Mouse (Mus musculus) intestine, embryonic 14.5 days (tissue): ENCODE data around the gene Zfp369. TPM values are rescaled to one million over a fixed set of nuclear protein-coding genes. Genes with fewer than 3 reads are reported as not detected.
A peak's percentile ranks its signal among the peaks of the same experiment; 100 is the strongest.
"Not testable (repeated sequence)": the region's sequence is repeated elsewhere in the genome, so short reads cannot be mapped to it uniquely, and the experiment has no call there.

Source experiments
- ATAC-seq: fragments of 200-750 bp; cut with Nextera tagmentation; replicated peaks from 2 replicates; pipeline ENCODE4 v1.8.0; 2017; ENCODE audit warnings: low read depth, moderate number of reproducible peaks, moderate TSS enrichment, moderate library complexity; ENCODE audit not compliant: low FRiP score, low TSS enrichment
- DNase-seq: peaks from one replicate; pipeline ENCODE4 v3.0.0-alpha.2; 2018; ENCODE audit warnings: low spot score
- H3K27ac ChIP-seq: fragments of 300-500 bp; sonication (generic); 2 replicates; pipeline ENCODE4 v1.5.1; 2014; ENCODE audit warnings: low read depth, mild to moderate bottlenecking, control low read depth
- H3K27me3 ChIP-seq: fragments of 300-500 bp; sonication (generic); replicated peaks from 2 replicates; pipeline ENCODE4 v1.6.1; 2014; ENCODE audit warnings: low read length, control low read depth; ENCODE audit not compliant: control insufficient read depth, insufficient read depth
- H3K36me3 ChIP-seq: fragments of 300-500 bp; sonication (generic); 2 replicates; pipeline ENCODE4 v1.6.1; 2014; ENCODE audit warnings: low read length, control low read depth; ENCODE audit not compliant: control insufficient read depth, insufficient read depth
- H3K4me1 ChIP-seq: fragments of 300-500 bp; sonication (generic); replicated peaks from 2 replicates; pipeline ENCODE4 v1.6.1; 2014; ENCODE audit warnings: low read length, control low read depth, mixed read lengths; ENCODE audit not compliant: control insufficient read depth, insufficient read depth
- H3K4me2 ChIP-seq: fragments of 300-500 bp; sonication (generic); 2 replicates; pipeline ENCODE4 v1.6.1; 2014; ENCODE audit warnings: low read length
- H3K4me3 ChIP-seq: fragments of 300-500 bp; sonication (generic); 2 replicates; pipeline ENCODE4 v1.5.1; 2014; ENCODE audit warnings: low read depth, low read length, control low read depth, mixed read lengths
- H3K9ac ChIP-seq: fragments of 300-500 bp; sonication (generic); 2 replicates; pipeline ENCODE4 v1.6.1; 2014; ENCODE audit warnings: mild to moderate bottlenecking, low read length
- H3K9me3 ChIP-seq: fragments of 300-500 bp; sonication (generic); 2 replicates; pipeline ENCODE4 v1.6.1; 2016; ENCODE audit warnings: low read length, control low read depth; ENCODE audit not compliant: control insufficient read depth
- WGBS: fragments of 180-500 bp; shearing (Covaris S2); extraction: QIAGEN DNeasy Blood & Tissue Kit; methylation state at CpG from one replicate; pipeline ENCODE4 v1.1.7; 2014; 5-methylcytosine and 5-hydroxymethylcytosine counted together
- polyA plus RNA-seq: library from polyadenylated mRNA; unstranded; fragments of >200 nt; fragmentation: Nextera tagmentation; extraction: Ambion mirVana; gene quantifications from 2 replicates; pipeline ENCODE4 v1.2.1, GENCODE M21; 2014

The Zfp369 gene
- polyA plus RNA-seq, 1 experiment from 2014 or later, result 18.2 TPM

DNA sequence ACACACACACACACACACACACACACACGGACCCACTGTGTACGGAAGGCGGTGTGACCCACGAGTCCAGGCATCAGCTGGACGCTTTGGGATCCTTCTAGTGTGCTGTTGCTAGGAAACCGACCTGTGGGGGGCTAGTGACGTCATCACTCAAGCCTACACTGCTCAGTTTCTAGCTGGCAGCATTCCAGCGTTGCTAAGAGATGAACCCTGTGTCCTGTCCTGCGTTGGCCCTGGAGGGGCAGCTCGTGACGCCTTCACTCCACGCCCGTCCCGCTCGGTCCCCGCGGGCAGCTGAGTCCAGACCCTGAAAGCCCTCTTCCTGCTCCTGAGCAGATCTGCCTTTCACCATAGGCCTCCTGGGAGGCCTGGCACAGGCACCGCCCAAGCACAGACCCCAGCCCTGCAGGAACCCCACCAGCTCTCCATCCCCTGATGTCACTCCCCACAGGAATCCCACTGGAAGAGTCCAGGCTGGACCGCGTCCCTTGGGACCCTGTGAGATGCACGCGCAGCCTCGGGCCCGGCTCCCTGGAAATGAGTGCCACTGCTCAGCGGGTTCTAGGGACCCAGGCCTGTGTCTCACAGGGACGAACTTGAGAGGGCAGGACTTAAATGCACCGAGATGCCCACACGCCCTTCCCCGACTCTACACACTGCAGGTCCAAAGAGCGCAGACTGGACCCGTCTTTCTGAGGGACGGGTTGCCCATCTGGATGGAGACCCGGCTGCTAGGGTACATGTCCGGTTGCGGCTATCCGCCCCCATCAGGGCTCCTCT, 20.2 kb upstream of the Zfp369 start:
- 0 out of 2 replicates have a peak, but pooled peaks cover 4% of the 10 kb centered on the region for H3K27me3 ChIP-seq
- peak overlapping the region; percentile 45 for H3K4me2 ChIP-seq
- H3K9ac ChIP-seq, result no peak overlapping the region
- ATAC-seq (peak; percentile 70), DNase-seq (peak; percentile 59)
- H3K9me3 ChIP-seq, result peaks cover 42% of the 10 kb centered on the region
- H3K4me3 ChIP-seq, result peak overlapping the region; percentile 24
- 19% methylated on average over 36 of the region's 36 CpGs for WGBS
- H3K4me1 ChIP-seq, result no peaks in the 10 kb centered on the region
- H3K27ac ChIP-seq, result no peak overlapping the region
- H3K36me3 ChIP-seq, result no peaks in the 10 kb centered on the region

DNA sequence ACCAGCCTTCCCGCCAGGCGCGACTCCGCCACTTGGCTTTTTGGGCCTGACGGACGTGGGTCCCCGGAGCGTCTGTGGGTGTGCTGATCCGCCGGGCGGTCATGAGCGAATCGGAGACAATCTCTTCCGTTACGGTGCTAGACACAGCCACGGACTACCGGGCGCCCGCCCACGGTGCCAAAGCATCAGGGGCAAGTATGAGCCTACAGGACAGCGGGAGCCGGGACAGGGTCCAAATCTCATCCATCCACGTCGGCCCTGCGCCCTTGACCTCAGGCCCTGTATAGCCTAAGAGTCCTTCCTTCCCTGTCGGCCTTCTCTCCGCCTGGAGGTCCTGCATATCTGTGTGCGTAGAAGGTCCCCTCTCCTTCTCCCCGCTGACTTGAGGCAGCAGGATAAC, 19.4 kb upstream of the Zfp369 start, which contains the start of gene Gm10775:
Gene Gm10775, plus strand, starts transcription at position 301 of the 400 bp plus-strand sequence.
- ATAC-seq (no peak), DNase-seq (no peak)
- Histone ChIP-seq H3K9me3 (peaks cover 45% of the 10 kb centered on the region), H3K4me2 (peak within 1 kb of the TSS; percentile 45), H3K4me3 (peak within 1 kb of the TSS; percentile 24), H3K36me3 (no peaks in the 10 kb centered on the region), H3K4me1 (no peaks in the 10 kb centered on the region), H3K9ac (no peak within 1 kb of the TSS), H3K27ac (no peak within 1 kb of the TSS), H3K27me3 (0 out of 2 replicates have a peak, but pooled peaks cover 4% of the 10 kb centered on the region)
- 44% methylated on average over 29 of the region's 29 CpGs for WGBS

DNA sequence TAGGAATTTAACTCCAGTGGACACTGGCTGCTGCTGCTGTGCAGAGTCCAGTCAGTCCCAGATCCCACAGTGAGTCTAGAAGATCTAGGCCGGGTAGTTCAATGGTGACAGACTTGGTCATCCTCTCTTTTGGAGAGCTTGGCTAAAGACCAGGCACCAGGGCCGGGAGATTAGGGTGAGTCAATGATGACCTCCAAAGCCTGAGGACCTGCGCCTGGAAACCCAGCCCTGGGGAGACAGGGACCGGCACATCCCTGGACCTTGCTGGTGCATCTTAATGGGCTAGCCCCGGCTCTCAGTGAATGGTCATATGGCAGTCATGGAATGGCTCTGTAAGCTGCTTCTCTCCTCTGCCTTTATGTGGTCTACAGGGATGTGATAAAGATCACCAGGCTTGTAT, 16.5 kb upstream of the Zfp369 start:
- Histone ChIP-seq H3K9ac (no peak overlapping the region), H3K27me3 (0 out of 2 replicates have a peak, but pooled peaks cover 4% of the 10 kb centered on the region), H3K4me1 (no peaks in the 10 kb centered on the region), H3K4me2 (no peak overlapping the region), H3K9me3 (peaks cover 39% of the 10 kb centered on the region), H3K36me3 (no peaks in the 10 kb centered on the region), H3K4me3 (no peak overlapping the region), H3K27ac (no peak overlapping the region)
- WGBS, result 93% methylated on average over 5 of the region's 5 CpGs
- no peak for DNase-seq
- ATAC-seq, result no peak

DNA sequence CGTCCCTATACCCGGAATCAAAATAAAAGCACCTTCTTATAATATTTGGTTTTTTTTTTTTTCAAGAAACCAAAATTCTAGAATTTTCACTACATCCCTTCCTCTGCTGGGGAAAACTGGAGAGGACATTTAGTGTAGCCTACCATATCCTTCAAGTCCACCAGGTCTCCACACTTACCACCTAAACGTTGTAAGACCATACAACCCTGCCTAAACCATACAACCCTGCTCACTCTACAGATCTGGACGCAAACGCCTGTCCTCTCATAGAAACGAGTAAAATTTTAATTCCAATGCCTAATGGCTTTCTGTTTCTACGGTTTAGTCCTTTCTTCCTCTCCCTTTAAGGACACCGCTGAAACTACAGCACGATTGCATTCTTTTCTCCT, 626 bp upstream of the Zfp369 start:
- ATAC-seq (peak; percentile 44; the same call in 1 of the 2 replicates), DNase-seq (no peak)
- 12% methylated on average over 9 of the region's 9 CpGs for WGBS
- Histone ChIP-seq H3K4me2 (peak overlapping the region; percentile 68), H3K4me1 (no peaks in the 10 kb centered on the region), H3K9ac (peak overlapping the region; percentile 71), H3K27ac (peak overlapping the region; percentile 73), H3K4me3 (peak overlapping the region; percentile 76), H3K36me3 (0 out of 2 replicates have a peak, but pooled peaks cover 4% of the 10 kb centered on the region), H3K9me3 (peaks cover 8% of the 10 kb centered on the region; the same call in 1 of the 2 replicates), H3K27me3 (no peaks in the 10 kb centered on the region)

DNA sequence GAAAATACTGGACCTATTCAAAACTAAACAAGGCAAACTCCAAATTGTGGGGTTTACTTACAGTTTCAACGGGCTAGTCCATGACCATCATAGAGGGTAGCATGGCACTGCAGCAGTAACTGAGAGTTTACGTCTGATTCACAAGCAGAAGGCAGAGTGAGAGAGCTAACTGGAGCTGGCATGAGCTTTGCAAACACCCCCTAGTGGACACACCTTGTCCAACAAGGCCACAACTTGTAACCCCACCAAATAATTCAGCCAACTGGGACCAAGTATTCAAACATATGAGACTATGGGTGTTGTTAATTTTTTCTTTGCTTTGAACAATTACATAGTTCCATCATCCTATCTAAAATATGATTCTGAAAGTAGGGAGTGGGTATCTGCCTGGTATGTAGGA, 8.2 kb downstream of the Zfp369 start:
- peaks cover 61% of the 10 kb centered on the region for H3K36me3 ChIP-seq
- no peak overlapping the region for H3K4me3 ChIP-seq
- H3K27me3 ChIP-seq, result no peaks in the 10 kb centered on the region
- no peaks in the 10 kb centered on the region for H3K4me1 ChIP-seq
- no peak overlapping the region for H3K4me2 ChIP-seq
- peaks cover 38% of the 10 kb centered on the region for H3K9me3 ChIP-seq
- WGBS, result 94% methylated on average over 2 of the region's 2 CpGs
- H3K27ac ChIP-seq, result no peak overlapping the region
- ATAC-seq (no peak), DNase-seq (no peak)
- H3K9ac ChIP-seq, result no peak overlapping the region

DNA sequence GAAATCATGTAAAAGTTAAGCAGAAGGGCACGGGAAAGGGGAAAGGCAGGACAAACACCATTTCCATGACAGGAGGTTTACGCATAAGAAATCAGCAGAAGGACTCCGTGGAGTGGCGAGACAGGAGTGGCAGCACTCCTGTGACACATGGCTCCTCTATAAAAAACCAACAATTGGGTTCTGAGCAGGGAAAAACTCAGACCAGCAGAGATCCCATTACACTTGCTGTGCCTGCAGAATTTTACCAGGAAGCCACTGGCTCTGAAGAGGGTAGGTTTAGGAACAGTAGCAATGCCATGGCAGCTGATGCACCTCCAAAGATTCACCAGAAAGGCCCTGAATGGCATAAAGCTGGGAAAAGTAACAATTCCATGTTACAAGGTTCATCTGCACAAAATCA, 17.7 kb downstream of the Zfp369 start:
- 98% methylated on average over 4 of the region's 4 CpGs for WGBS
- H3K9me3 ChIP-seq, result peaks cover 41% of the 10 kb centered on the region

DNA sequence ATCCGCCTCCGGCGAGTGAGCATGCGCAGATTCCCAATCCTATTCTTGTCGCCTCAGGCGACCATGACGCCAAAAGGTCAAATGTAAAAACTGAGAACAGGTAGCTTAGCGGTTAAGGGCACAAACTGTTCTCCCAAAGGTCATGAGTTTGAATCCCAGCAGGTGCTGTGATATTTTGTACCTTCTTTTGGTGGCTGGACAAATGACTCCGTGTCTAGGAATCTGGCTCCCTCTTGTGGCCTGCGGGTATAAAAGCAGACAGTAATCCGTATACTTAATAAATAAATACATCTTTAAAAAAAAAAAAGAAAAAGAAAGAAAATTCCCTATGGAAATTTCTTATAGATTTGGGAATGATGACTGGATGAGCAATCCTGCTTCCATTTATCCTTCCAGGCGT, 32.2 kb downstream of the Zfp369 start:
- not testable (repeated sequence) for H3K36me3 ChIP-seq, H3K27me3 ChIP-seq, H3K27ac ChIP-seq, H3K9ac ChIP-seq, ATAC-seq, H3K4me1 ChIP-seq
- WGBS, result 37% methylated on average over 12 of the region's 12 CpGs
- H3K9me3 ChIP-seq, result peaks cover 19% of the 10 kb centered on the region
- H3K4me3 ChIP-seq, result peak overlapping the region; percentile 20
- H3K4me2 ChIP-seq, result peak overlapping the region; percentile 46
- peak; percentile 55 for DNase-seq

More for the DNA sequence above, 17.7 kb downstream of the Zfp369 start:
- Histone ChIP-seq H3K27me3 (no peaks in the 10 kb centered on the region), H3K27ac (no peak overlapping the region), H3K36me3 (peaks cover 60% of the 10 kb centered on the region), H3K4me2 (no peak overlapping the region), H3K4me3 (no peak overlapping the region), H3K9ac (no peak overlapping the region), H3K4me1 (no peaks in the 10 kb centered on the region)
- DNase-seq, result no peak
- no peak for ATAC-seq

DNA sequence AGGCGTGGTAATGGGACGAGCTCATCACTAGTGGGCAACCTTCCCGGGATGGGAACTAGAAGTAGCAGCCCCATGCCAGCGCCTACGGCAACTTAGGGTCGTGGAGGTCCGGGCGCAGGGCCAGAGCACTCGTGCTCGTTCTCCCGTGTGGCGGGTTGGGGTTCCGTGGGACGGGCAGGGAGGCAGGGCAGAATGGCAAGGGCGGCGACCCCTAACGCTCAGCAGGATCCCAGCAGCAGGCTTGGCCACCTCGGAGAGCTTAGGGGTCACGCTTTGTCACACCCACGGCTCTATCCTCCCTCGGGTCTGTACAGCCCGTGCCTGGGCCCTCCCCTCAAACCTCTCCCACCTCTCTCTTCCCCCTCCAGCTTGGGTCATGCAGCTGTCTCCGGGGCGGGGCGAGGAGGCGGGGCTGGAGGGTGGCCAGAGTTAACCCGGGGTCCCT, 32.7 kb downstream of the Zfp369 start:
- DNase-seq, result no peak
- peak; percentile 43; the same call in 1 of the 2 replicates for ATAC-seq
- H3K4me3 ChIP-seq, result peak overlapping the region; percentile 20
- peaks cover 15% of the 10 kb centered on the region for H3K9me3 ChIP-seq
- H3K4me1 ChIP-seq, result no peaks in the 10 kb centered on the region
- 39% methylated on average over 27 of the region's 27 CpGs for WGBS
- H3K36me3 ChIP-seq, result no peaks in the 10 kb centered on the region
- no peaks in the 10 kb centered on the region for H3K27me3 ChIP-seq
- no peak overlapping the region for H3K27ac ChIP-seq
- H3K4me2 ChIP-seq, result peak overlapping the region; percentile 46
- H3K9ac ChIP-seq, result no peak overlapping the region
